ENCODE assay signal across 8 mouse cellular contexts in the genomic region with DNA sequence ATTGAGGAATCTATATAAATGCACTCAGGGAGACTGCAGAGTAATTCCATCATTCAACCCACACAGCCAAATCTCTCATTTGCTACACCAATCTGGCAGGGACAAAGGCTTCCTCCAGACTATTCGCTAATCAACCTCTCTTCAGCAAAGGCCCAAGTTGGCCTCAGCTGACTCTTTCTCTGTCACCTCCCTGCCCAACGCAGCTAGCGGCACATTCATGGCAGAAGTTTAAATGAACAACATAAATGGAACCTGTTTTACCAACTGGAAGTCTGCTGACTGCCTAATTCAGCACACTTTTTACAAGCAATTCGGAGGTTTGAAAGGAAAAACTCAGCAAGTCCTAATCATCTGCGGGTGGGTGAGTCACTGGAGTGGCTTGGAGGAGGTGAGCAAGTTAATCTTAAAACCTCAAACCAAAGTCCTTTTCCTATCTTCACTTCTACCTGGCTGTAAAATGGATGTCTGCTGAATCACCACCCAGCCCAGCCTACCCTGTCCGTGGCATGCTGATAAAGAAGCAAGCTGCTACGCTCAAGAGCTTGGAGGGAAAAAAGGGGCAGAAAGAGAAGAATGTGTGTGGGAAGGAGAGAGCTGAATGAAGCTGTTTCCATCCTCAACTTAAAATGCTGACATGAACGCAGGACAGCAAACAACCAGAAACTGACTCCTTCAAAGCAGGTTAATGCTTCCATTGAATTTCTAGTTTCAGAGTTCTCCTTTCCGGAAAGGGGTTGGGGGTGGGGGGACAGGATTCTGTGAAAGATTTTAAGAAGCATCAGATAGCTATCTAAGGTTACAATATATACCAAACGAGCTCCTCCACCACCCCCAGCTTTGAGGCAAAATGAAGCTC.
DNase-seq lines count a peak whose midpoint lies in the region; ATAC-seq lines count a peak whose summit lies in the region.

No protein-coding gene starts in this region.

- H3K4me2 ChIP-seq in lung, embryonic 16.5 days (ENCODE audit: low read depth, low read length), result peak overlapping the region; percentile 61
- peak overlapping the region; percentile 62 for H3K4me2 ChIP-seq in heart, embryonic 16.5 days (ENCODE audit: low read depth, low read length)

- no peaks in the 10 kb centered on the region for H3K27me3 ChIP-seq in lung, embryonic 16.5 days (ENCODE audit: control insufficient read depth, insufficient read depth, low read depth, low read length)
- H3K27me3 ChIP-seq in heart, embryonic 16.5 days (ENCODE audit: control insufficient read depth, insufficient read depth, low read length), result no peaks in the 10 kb centered on the region
- H3K27me3 ChIP-seq in limb, embryonic 10.5 days (ENCODE audit: low read depth, poor library complexity, severe bottlenecking), result no peaks in the 10 kb centered on the region

- H3K9me3 ChIP-seq in lung, embryonic 16.5 days (ENCODE audit: control insufficient read depth, low read length), result no peaks in the 10 kb centered on the region
- no peaks in the 10 kb centered on the region for H3K9me3 ChIP-seq in heart, embryonic 16.5 days (replicated peaks; ENCODE audit: control insufficient read depth, low read length)
- no peaks in the 10 kb centered on the region for H3K9me3 ChIP-seq in limb, embryonic 10.5 days (replicated peaks)

- peak overlapping the region; percentile 59; the same call in 1 of the 2 replicates for H3K27ac ChIP-seq in lung, embryonic 16.5 days (ENCODE audit: low read length)
- H3K27ac ChIP-seq in heart, embryonic 16.5 days (ENCODE audit: low read length), result peak overlapping the region; percentile 75
- peak overlapping the region; percentile 83 for H3K27ac ChIP-seq in limb, embryonic 10.5 days

- no peak for ATAC-seq in lung, embryonic 16.5 days (ENCODE audit: low read depth)
- ATAC-seq in common myeloid progenitor, adult 5-6 weeks (replicated peaks; ENCODE audit: low read depth, poor library complexity, severe bottlenecking), result peak; percentile 32; the same call in 1 of the 2 replicates
- ATAC-seq in heart, embryonic 16.5 days (replicated peaks; ENCODE audit: extremely low read depth, insufficient read depth, low FRiP score), result peak; percentile 37; the same call in 1 of the 2 replicates

- peak overlapping the region; percentile 46 for H3K4me3 ChIP-seq in lung, embryonic 16.5 days (ENCODE audit: low read length)
- H3K4me3 ChIP-seq in heart, embryonic 16.5 days (ENCODE audit: low read length), result peak overlapping the region; percentile 51
- peak overlapping the region; percentile 49 for H3K4me3 ChIP-seq in limb, embryonic 10.5 days

- H3K9ac ChIP-seq in lung, embryonic 16.5 days (ENCODE audit: low read length), result peak overlapping the region; percentile 62; the same call in 1 of the 2 replicates
- peak overlapping the region; percentile 62 for H3K9ac ChIP-seq in heart, embryonic 16.5 days (ENCODE audit: low read length)

- H3K4me1 ChIP-seq in lung, embryonic 16.5 days (replicated peaks; ENCODE audit: control insufficient read depth, insufficient read depth, low read length), result peaks cover 3% of the 10 kb centered on the region; the same call in 1 of the 2 replicates
- H3K4me1 ChIP-seq in heart, embryonic 16.5 days (ENCODE audit: control insufficient read depth, insufficient read depth, low read length), result no peaks in the 10 kb centered on the region
- H3K4me1 ChIP-seq in limb, embryonic 10.5 days, result no peaks in the 10 kb centered on the region

- no peaks in the 10 kb centered on the region for H3K36me3 ChIP-seq in lung, embryonic 16.5 days (ENCODE audit: control insufficient read depth, insufficient read depth, low read length)
- peaks cover 6% of the 10 kb centered on the region; the same call in 1 of the 2 replicates for H3K36me3 ChIP-seq in heart, embryonic 16.5 days (ENCODE audit: control insufficient read depth, insufficient read depth)
- H3K36me3 ChIP-seq in limb, embryonic 10.5 days, result peaks cover 13% of the 10 kb centered on the region; the same call in 1 of the 2 replicates

- no peak for DNase-seq in lung, postnatal 36 days
- peak; percentile 34 for DNase-seq in limb, embryonic 10.5 days (ENCODE audit: low spot score)
- peak; percentile 9 for DNase-seq in retina, embryonic 14.5 days (ENCODE audit: low spot score)
- no peak for DNase-seq in left cerebral cortex, adult 11 months (ENCODE audit: low spot score)
- no peak for DNase-seq in layer of hippocampus, postnatal 25 days (ENCODE audit: extremely low spot score in 1 of 2, low spot score in 1 of 2)

- WGBS in lung, embryonic 16.5 days, result 37% methylated on average over 10 of the region's 10 CpGs
- WGBS in heart, embryonic 16.5 days, result 23% methylated on average over 10 of the region's 10 CpGs
- 28% methylated on average over 10 of the region's 10 CpGs for WGBS in limb, embryonic 10.5 days

Comparison
In these comparisons a context has a peak if more than half of its experiments do, and no peak if none do; other contexts are left out.
1. DNase-seq: peak in limb, embryonic 10.5 days (single experiment) and retina, embryonic 14.5 days (single experiment); none in lung, postnatal 36 days (single experiment), left cerebral cortex, adult 11 months (single experiment) and layer of hippocampus, postnatal 25 days (0 of 2).
2. Peak in every context shown above with its lines, with median percentiles within 50 percentile points of each other: H3K27ac ChIP-seq and H3K4me3 ChIP-seq.